Mouse (Mus musculus) lung, embryonic 15.5 days (tissue): ENCODE data around the gene Fam222a. TPM values are rescaled to one million over a fixed set of nuclear protein-coding genes. Genes with fewer than 3 reads are reported as not detected.
A peak's percentile ranks its signal among the peaks of the same experiment; 100 is the strongest.

Experiments used
- ATAC-seq: fragments of 200-750 bp; cut with Nextera tagmentation; 2 replicates; pipeline ENCODE4 v1.8.0; 2017; ENCODE audit warnings: moderate number of reproducible peaks, borderline replicate concordance; ENCODE audit not compliant: low FRiP score, low TSS enrichment; ENCODE audit errors: extremely low read depth
- H3K27ac ChIP-seq: fragments of 300-500 bp; sonication (generic); 2 replicates; pipeline ENCODE4 v1.5.1; 2015; ENCODE audit warnings: moderate library complexity, mild to moderate bottlenecking, inconsistent platforms
- H3K27me3 ChIP-seq: fragments of 300-500 bp; sonication (generic); 2 replicates; pipeline ENCODE4 v1.6.1; 2015; ENCODE audit warnings: inconsistent platforms
- H3K36me3 ChIP-seq: fragments of 300-500 bp; sonication (generic); 2 replicates; pipeline ENCODE4 v1.6.1; 2015; ENCODE audit warnings: inconsistent platforms
- H3K4me1 ChIP-seq: fragments of 300-500 bp; sonication (generic); 2 replicates; pipeline ENCODE4 v1.6.1; 2015; ENCODE audit warnings: inconsistent platforms
- H3K4me2 ChIP-seq: fragments of 300-500 bp; sonication (generic); 2 replicates; pipeline ENCODE4 v1.6.1; 2015; ENCODE audit warnings: inconsistent platforms, mild to moderate bottlenecking, moderate library complexity
- H3K4me3 ChIP-seq: fragments of 300-500 bp; sonication (generic); 2 replicates; pipeline ENCODE4 v1.5.1; 2015; ENCODE audit warnings: mild to moderate bottlenecking, inconsistent platforms
- H3K9ac ChIP-seq: fragments of 300-500 bp; sonication (generic); 2 replicates; pipeline ENCODE4 v1.6.1; 2015; ENCODE audit warnings: inconsistent platforms
- H3K9me3 ChIP-seq: fragments of 300-500 bp; sonication (generic); 2 replicates; pipeline ENCODE4 v1.6.1; 2016; ENCODE audit warnings: inconsistent platforms
- WGBS: fragments of 180-500 bp; shearing (Covaris S2); methylation state at CpG from one replicate; pipeline ENCODE4 v1.1.7; 2015; 5-methylcytosine and 5-hydroxymethylcytosine counted together
- polyA plus RNA-seq: library from polyadenylated mRNA; unstranded; fragments of >200 nt; fragmentation: Nextera tagmentation; extraction: Ambion mirVana; gene quantifications from 2 replicates; pipeline ENCODE4 v1.2.1, GENCODE M21; 2015

Gene Fam222a
- polyA plus RNA-seq, 1 experiment from 2014 or later = 2.1 TPM

DNA sequence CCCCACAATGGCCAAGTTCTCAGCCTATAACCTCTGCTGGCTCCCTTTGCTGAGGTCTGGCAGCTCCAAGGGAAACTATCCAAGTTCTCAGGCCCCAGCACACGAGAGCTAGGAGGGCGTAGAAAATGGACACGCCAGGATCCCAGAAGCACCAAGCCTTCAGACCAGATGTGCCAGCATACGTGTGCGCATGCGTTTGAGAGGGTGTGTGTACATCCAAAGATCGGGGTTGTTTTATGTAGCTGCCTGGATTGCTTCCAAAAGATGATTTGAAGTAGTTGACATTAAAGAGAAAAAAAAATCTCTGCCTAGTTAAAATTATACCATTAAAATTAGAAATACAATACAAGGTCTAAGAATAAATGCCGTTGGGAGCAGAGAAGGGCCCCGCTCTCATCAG lies 22.7 kb upstream of the Fam222a start:
- Histone ChIP-seq H3K27me3 (no peaks in the 10 kb centered on the region), H3K9ac (no peak overlapping the region), H3K36me3 (no peaks in the 10 kb centered on the region), H3K4me2 (no peak overlapping the region), H3K4me3 (no peak overlapping the region), H3K4me1 (0 out of 2 replicates have a peak, but pooled peaks cover 2% of the 10 kb centered on the region), H3K9me3 (no peaks in the 10 kb centered on the region), H3K27ac (no peak overlapping the region)
- WGBS = 41% methylated on average over 9 of the region's 9 CpGs
- no peak for ATAC-seq

DNA sequence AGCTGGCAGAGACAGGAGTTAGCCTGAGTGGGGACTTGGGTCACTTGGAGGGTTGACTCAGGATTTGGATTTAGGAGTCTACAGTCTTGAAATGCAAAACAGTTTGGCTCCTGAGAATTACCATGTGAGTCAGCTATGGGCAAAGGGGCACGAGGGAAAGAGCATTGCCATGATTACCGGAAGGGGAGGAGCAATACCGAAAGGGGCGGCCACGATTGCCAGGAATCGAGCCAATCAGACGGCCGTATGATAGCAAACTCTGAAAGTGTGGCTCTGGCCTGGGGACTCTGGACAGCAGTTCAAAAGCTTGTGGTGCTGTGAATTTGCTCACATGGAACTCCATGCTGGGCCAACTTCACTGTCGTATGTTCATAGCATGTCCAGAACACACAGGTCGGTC lies 18.8 kb upstream of the Fam222a start:
- Histone ChIP-seq H3K27ac (no peak overlapping the region), H3K36me3 (no peaks in the 10 kb centered on the region), H3K4me2 (no peak overlapping the region), H3K4me3 (no peak overlapping the region), H3K9ac (no peak overlapping the region), H3K27me3 (no peaks in the 10 kb centered on the region), H3K9me3 (no peaks in the 10 kb centered on the region), H3K4me1 (peaks cover 26% of the 10 kb centered on the region)
- ATAC-seq = no peak
- 95% methylated on average over 10 of the region's 10 CpGs for WGBS

DNA sequence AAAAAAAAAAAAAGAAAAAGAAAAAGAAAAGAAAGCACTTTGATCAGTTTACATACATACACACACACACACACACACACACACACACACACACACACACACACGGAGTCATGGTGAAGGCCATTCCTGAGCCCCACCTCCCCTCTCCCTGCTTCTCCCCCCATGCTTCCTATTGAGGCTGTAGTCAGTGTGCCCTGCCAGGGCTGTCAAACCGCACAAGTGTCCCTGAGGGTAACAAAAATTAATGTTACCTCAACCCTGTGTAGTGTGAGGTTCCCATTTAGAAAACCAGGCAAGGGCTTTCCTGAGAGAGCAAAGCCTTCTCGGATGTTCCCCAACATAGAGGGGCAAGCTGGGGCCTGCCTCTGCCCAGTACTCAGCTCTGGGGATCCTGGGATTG lies 18.0 kb upstream of the Fam222a start:
- no peak overlapping the region for H3K4me3 ChIP-seq
- no peaks in the 10 kb centered on the region for H3K9me3 ChIP-seq
- H3K4me1 ChIP-seq = peaks cover 26% of the 10 kb centered on the region
- H3K9ac ChIP-seq = no peak overlapping the region
- H3K27me3 ChIP-seq = no peaks in the 10 kb centered on the region
- ATAC-seq = no peak
- no peaks in the 10 kb centered on the region for H3K36me3 ChIP-seq
- 36% methylated on average over 3 of the region's 3 CpGs for WGBS
- no peak overlapping the region for H3K27ac ChIP-seq
- no peak overlapping the region for H3K4me2 ChIP-seq

DNA sequence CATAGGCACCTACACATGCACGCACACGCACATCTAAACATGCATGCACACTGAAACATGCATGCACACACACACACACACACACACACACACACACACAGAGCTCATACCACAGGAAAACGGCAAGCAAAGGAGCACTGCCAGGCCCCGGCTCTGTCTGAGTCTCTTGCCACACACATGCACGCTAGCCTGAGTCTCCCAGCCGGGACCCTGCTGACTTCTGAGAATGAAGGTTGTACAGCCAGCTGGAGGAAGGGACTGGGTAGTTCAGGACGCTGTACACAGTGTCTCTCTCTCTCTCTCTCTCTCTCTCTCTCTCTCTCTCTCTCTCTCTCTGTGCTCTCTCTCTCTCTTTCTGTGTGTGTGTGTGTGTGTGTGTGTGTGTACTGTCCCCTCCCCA lies 17.4 kb upstream of the Fam222a start:
- no peak for ATAC-seq
- Histone ChIP-seq H3K4me2 (no peak overlapping the region), H3K9ac (no peak overlapping the region), H3K27ac (no peak overlapping the region), H3K27me3 (no peaks in the 10 kb centered on the region), H3K9me3 (no peaks in the 10 kb centered on the region), H3K36me3 (no peaks in the 10 kb centered on the region), H3K4me3 (no peak overlapping the region), H3K4me1 (peaks cover 26% of the 10 kb centered on the region)
- 33% methylated on average over 7 of the region's 7 CpGs for WGBS

DNA sequence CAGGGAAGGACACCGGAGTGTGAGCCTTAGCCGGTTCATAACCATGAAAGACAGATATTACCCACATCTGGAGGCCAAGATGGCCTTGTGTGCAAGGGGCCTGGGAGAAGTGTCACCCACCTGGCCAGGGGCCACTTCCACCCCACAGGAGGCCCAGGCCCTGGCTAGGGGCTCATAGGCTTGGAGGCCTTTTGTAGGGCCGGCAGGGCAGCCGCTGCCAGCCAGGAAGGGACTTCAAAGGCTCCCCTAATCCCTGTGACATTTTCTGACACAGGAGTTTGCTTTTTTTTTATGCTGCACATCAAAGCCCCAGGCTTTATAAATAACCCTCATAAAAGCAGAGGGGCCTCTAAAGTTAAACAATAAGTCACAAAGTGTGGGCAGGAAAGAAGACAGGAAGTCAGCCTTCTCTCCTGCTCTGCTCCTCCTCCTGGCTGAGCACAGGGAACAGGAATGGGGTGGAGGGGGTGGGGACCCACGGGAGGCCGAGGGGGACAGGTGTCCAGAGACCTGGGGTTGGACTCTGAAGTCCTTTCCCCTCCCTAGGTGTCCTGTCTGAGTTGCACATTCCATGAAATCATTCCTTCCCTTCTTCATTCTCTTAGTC lies 16.8 kb upstream of the Fam222a start:
- Histone ChIP-seq H3K4me2 (no peak overlapping the region), H3K36me3 (no peaks in the 10 kb centered on the region), H3K4me3 (no peak overlapping the region), H3K9ac (no peak overlapping the region), H3K27me3 (no peaks in the 10 kb centered on the region), H3K27ac (no peak overlapping the region), H3K4me1 (peaks cover 26% of the 10 kb centered on the region), H3K9me3 (no peaks in the 10 kb centered on the region)
- WGBS = 15% methylated on average over 6 of the region's 6 CpGs
- no peak for ATAC-seq

DNA sequence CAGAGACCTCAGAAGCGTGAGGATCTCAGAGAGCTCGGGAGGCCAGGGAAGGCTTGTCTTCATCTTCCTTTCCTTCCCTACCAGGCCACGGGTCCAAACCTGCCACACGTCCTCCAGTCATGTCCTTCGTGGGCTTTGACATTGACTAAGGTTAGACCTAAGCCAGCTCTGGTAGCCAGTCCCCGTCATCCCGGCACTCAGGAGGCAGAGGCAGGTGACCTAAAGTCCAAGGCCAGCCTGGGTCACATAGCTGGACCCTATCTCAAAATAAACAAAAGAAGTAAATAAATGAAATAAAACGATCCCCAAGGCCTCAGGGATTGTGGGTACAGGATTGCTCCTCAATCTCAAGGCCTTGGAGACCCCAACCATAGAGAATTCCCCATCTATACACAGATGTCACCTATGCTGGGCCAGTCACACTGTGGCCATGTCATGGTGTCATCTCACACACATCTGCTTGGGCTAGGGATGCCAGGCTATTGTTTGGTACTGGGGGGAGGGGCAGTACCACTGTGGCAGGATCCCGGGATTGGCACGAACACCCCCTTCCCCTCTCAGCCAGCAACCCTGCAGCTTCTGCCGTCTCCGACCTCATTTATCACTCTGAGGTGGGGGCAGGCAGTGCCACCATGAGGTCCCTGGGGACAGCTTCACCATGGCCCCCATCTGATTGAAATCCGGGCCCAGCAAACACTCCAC lies 15.2 kb upstream of the Fam222a start:
- Histone ChIP-seq H3K27me3 (no peaks in the 10 kb centered on the region), H3K36me3 (no peaks in the 10 kb centered on the region), H3K4me3 (no peak overlapping the region), H3K9ac (no peak overlapping the region), H3K27ac (no peak overlapping the region), H3K9me3 (no peaks in the 10 kb centered on the region), H3K4me2 (no peak overlapping the region), H3K4me1 (peaks cover 26% of the 10 kb centered on the region)
- WGBS = 44% methylated on average over 13 of the region's 13 CpGs
- ATAC-seq = 0 out of 2 replicates have a peak, but pooled peaks have one; percentile 20

DNA sequence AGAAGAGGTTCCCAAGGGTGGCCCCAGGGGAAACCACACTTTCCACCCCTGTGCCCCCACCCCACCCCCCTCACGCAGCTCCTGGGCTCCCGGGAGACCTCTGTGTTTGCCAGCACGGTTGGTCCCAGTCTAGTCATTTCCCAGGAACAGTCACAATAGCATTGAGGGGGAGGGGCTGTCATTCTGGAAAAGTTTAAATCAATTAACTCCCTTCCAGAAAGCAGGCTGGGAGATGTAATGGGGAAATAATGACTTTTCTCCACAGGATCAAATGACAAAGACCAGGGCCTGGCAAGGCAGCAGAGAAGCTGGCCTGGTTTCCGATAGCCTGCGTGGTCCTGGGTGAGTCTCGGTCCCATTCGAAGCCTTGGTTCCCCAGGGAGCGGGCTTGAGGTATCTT lies 14.1 kb upstream of the Fam222a start:
- ATAC-seq = no peak
- no peak overlapping the region for H3K4me2 ChIP-seq
- 51% methylated on average over 8 of the region's 8 CpGs for WGBS

DNA sequence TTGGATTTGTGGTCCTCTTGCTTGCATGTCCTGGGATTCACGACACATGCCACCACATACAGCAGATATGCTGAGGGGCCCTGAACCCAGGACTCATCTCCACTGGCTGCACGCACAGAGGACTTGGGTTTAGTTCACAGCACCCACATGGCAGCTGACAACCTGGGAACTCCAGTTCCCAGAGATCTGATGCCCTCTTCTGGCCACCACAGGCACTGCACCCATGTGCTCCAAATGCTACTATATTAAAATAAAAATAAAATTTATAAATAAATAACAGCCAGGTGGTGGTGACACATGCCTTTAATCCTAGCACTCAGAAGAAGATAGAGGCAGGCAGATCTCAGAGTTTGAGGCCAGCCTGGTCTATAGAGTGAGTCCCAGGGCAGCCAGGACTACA lies 12.4 kb upstream of the Fam222a start:
- H3K27ac ChIP-seq = no peak overlapping the region
- WGBS = 96% methylated on average over 2 of the region's 2 CpGs
- no peak for ATAC-seq
- peaks cover 31% of the 10 kb centered on the region for H3K4me1 ChIP-seq
- no peaks in the 10 kb centered on the region for H3K36me3 ChIP-seq
- no peak overlapping the region for H3K9ac ChIP-seq
- no peaks in the 10 kb centered on the region for H3K27me3 ChIP-seq
- H3K4me2 ChIP-seq = no peak overlapping the region
- no peaks in the 10 kb centered on the region for H3K9me3 ChIP-seq
- H3K4me3 ChIP-seq = no peak overlapping the region

More for the DNA sequence above, 14.1 kb upstream of the Fam222a start:
- Histone ChIP-seq H3K9me3 (no peaks in the 10 kb centered on the region), H3K4me3 (no peak overlapping the region), H3K4me1 (peaks cover 36% of the 10 kb centered on the region), H3K27ac (no peak overlapping the region), H3K9ac (no peak overlapping the region), H3K36me3 (no peaks in the 10 kb centered on the region), H3K27me3 (no peaks in the 10 kb centered on the region)

DNA sequence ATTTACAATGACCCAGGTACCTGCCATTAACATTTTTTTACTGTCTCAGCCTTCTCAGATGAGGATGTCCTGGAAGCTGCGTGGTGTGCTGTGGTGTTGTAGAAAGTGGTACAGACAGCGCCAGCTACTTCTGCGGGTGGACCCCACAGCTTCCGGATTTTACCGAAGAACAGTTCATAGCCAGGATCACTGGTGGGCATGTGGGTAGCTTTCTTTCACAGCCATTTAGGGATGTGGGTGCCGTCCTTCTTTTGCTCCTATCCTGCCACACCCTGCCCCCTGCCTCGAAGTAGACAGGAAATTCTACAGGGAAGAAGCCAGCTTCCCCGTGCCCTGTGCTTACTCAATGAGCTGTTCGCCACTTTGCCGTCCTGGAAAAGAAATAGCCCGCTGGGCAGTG lies 11.7 kb upstream of the Fam222a start:
- no peak overlapping the region for H3K4me2 ChIP-seq
- ATAC-seq = no peak
- 57% methylated on average over 11 of the region's 11 CpGs for WGBS
- no peaks in the 10 kb centered on the region for H3K36me3 ChIP-seq
- H3K27me3 ChIP-seq = no peaks in the 10 kb centered on the region
- no peak overlapping the region for H3K27ac ChIP-seq
- peaks cover 25% of the 10 kb centered on the region for H3K4me1 ChIP-seq
- no peak overlapping the region for H3K4me3 ChIP-seq
- no peaks in the 10 kb centered on the region for H3K9me3 ChIP-seq
- H3K9ac ChIP-seq = no peak overlapping the region

DNA sequence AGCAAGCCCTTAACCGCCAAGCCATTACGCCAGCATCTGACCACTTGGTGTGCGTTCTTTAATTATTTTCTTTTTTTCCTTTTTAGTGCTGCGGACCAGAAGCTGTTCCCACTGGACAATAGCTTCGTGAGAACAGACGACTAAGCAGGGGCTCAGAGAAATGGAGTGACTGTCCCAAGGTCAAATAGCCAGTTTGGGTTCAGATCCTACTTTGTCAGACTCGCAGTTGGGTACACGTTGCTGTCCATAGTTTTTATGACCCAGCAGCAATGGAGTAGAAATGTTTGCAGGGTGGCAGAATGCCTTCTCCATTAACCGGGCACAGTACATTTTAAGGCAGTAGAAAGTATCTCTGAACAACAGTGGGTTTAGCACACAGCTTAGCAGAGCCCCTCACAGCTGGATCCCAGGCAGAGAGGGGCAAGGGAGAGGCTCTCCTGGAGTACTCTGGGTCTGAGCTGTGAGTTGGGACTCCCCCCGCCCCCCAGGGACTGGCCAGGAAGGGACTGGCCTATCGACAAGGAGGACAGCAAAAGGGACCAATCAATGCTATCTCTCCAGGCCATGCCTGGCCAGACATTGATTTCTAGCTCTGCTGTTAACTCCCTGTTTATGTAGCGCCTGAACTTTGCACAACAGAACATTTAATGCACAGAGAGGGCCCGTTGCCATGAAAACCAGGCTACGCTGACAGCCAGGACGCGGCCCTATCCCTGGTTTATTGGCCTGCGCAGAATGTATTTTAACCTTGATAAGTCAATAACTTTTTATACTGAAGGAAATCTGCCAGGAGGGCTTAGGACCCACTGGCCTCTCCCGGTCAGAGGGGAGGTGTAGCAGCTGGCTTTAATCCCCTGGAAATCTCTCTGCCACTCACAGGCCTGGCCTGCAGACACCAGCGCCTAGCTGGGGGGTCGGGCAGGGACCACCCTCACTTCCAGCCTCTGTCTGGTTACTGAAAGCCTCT lies 9.8 kb upstream of the Fam222a start:
- Histone ChIP-seq H3K9ac (no peak overlapping the region), H3K4me3 (no peak overlapping the region), H3K27me3 (no peaks in the 10 kb centered on the region), H3K9me3 (no peaks in the 10 kb centered on the region), H3K4me1 (peaks cover 18% of the 10 kb centered on the region), H3K27ac (peak overlapping the region; percentile 49), H3K36me3 (no peaks in the 10 kb centered on the region), H3K4me2 (no peak overlapping the region)
- peak; percentile 66; the same call in 1 of the 2 replicates for ATAC-seq
- WGBS = 45% methylated on average over 20 of the region's 20 CpGs

DNA sequence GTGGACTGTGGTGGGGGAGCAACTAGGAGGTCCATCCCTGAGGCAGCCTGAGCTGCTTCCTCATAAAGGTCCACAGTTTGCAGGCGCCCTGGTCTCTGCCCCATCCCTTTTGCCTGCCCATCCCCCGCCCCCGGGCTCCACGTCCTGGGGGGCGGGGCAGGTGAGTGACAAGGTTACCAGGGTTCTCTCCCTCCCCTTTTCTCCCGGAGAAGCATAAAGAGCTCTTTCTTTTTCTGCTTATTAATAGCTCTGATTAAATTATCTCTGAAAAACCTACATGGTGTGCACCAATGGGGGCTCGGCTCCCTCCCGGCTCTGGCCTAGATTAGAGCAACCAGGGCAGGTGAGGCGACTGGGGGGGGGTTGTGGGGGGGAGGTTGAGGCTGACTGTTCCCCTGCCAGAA lies 7.3 kb upstream of the Fam222a start:
- Histone ChIP-seq H3K4me3 (no peak overlapping the region), H3K4me1 (peaks cover 20% of the 10 kb centered on the region), H3K36me3 (no peaks in the 10 kb centered on the region), H3K9me3 (no peaks in the 10 kb centered on the region), H3K27ac (no peak overlapping the region), H3K27me3 (no peaks in the 10 kb centered on the region), H3K9ac (no peak overlapping the region), H3K4me2 (peak overlapping the region; percentile 29; the same call in 1 of the 2 replicates)
- ATAC-seq = no peak
- WGBS = 15% methylated on average over 9 of the region's 9 CpGs

DNA sequence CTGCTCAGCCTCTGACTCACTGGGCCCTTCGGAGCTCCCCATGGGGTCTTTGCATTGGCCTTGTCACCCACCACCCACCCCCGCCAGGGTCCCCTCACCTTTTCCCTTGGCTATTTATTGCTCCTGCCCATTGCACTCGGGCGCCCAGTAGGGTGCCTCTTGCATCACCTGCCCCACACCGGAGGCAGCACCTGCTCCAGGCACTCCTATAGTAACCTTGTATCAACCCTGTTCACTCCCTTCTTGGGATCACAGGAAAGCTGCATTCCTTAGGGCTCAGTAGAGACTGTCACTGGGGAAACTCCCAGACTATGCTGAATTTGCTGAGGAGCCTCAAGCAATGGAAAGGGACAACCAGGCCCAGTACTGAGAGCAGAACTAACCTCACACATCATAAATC lies 6.9 kb upstream of the Fam222a start:
- 42% methylated on average over 5 of the region's 5 CpGs for WGBS
- H3K4me1 ChIP-seq = peaks cover 21% of the 10 kb centered on the region
- H3K9ac ChIP-seq = no peak overlapping the region
- no peaks in the 10 kb centered on the region for H3K9me3 ChIP-seq
- H3K27ac ChIP-seq = no peak overlapping the region
- H3K4me2 ChIP-seq = no peak overlapping the region
- no peak overlapping the region for H3K4me3 ChIP-seq
- no peaks in the 10 kb centered on the region for H3K27me3 ChIP-seq
- ATAC-seq = no peak
- H3K36me3 ChIP-seq = no peaks in the 10 kb centered on the region
